Mouse (Mus musculus) kidney, adult 8-10 months (tissue): ENCODE results near the gene Ptpn1.

ENCODE experiments used
- DNase-seq, 2 experiments: peaks; one replicate each; pipeline ENCODE4 v3.0.0; 2022

Gene Ptpn1

GRCm38 (mm10) chr2:167931985-167932726, at the start of gene Ptpn1:
Ptpn1 (plus strand) TSS chr2:167932057.
- DNase-seq, result peak; percentile 98

DNA sequence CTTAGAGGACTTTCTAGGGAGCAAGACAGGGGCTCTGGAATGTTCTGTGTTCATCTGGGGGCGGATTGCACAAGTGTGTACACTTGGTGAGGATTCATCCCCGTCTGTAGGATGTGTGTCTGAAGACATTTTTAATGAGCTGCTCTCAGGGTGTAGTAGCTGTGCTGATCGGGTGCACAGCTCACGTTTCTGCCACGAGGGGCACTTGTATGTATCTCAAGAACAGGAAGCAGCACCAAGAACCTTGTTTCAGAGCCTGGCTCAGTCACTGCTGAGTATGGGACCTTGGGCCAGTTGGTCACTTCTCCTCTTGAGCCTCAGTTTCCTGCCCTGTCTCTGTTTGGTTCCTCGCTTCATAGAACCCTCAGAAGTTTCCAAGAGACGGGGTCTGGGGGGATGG, 45.4 kb upstream of the Ptpn1 start:
- DNase-seq, result no peak

DNA sequence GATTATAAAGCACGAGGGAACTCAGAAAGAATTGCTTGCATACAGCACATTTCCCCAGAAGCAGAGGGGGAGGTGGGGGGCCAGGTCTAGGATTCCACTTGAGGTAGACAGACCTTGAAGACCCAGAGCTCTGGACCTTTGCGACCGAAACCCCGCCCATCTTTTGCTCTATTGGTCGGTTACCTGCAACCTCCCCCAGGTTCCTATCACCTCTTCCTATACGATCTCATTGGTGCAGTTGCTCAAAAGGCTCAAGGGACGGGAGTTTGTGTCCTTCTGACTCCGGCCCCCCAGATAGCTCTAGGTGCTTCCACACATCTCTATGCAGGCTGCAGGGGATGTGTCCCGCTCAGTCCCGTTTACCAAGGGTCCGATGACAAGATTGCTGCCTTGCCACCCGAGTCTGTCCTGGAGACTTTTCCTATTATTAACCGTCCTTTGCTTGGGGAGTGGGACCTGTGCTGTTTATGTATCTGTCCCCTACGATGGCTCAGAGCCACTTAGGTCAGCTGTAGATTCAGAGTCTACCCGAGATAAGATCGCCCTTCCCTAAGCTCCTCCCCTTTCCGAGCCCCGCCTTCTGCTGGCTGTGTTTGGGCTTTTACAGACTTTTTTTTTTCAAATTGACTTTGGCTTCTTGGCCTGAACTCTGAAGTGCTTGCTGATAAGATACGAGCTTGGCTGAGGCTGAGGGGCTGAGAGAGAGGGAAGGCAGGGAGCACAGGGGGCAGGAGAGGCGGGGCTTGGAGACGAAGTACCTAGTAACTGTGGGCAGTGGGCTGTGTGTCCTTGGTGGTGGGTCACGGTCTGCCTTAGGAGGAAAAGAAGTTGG, 44.1 kb upstream of the Ptpn1 start:
- peak; percentile 76 to 77 for DNase-seq

- no peak for DNase-seq
These were observed 43.0 kb upstream of the Ptpn1 start for GRCm38 (mm10) chr2:167888834-167889233.

DNA sequence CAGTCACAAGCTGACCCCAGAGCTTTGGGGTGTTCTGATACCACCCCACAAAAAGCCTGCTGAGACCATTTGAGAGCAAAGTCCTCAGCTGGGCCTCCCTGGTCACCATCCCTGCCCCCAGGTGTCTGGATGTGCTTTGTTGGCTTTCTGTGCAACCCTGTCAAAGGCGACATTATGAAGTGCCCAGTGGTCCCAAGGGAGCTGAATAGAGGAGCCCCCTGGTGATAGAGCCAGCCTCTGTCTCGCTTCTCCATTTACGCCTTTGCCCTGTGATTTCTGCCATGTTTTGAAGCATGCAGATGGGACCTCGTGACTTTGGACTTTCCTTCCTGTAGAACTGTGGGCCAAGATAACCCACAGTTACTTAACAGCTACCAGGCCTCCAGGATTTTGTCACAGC, 42.0 kb upstream of the Ptpn1 start:
- no peak for DNase-seq

DNA sequence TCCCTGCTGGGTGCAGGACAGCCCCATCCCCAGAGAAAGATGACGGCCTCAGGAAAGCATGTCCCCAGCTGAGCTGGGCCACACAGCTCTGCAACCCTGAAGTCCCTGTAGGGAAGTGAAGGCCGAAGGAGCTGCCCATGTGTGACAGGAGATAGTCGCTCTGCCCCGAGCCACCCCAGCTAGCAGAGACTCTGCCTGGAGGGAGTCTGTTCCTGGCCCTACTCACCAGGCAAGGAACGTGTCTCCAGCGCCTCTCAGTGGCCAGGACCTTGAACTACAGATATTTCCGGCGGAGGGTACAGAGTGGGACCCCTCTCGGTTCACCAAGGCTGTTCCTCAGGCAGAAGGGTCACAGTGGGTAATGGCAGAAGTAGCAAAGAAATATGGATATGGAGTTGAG, 39.9 kb upstream of the Ptpn1 start:
- DNase-seq, result peak; percentile 41 to 62

GRCm38 (mm10) chr2:167893680-167894079, 38.2 kb upstream of the Ptpn1 start:
- DNase-seq, result no peak

DNA sequence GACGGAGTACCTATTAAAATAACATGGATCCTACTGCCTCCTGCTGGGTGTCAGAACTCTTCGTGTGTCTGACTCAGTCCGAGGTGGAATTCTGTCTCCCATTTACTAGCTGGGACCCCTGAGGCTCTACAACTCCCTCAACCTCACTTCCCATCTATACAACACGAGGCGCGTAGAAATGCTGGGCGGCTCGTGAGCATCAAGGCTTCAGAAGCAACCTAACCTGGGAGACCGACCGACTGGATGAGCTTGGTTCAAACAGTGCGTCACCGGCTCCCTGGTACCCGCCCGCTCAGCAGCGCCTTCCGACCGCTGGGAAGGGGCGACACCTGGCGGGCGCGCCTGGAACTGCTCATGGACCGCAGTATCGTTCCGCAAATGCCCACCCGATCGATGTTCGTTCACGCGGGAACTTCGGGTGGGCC, 36.9 kb upstream of the Ptpn1 start:
- DNase-seq, result peak; percentile 63 to 83

DNA sequence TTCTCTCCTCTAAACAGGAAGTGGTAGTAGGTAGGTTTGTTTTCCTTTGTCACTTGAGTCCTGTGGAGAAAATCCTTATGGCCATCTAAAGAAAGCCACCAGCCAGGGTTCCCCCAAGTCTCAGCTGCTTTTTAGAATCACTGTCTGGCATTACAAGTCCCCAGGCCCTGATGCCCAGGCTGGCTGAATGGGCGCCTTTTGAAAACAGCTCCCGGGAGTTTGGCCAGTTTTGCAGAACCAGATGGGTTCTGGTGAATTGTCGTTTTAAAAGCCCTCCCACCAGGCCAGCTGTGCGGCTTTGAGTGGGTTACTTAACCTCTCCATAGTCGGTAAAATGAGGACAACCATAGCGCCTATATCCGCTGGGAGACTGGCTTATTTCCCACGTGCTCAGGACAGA, 34.0 kb upstream of the Ptpn1 start:
- DNase-seq, result no peak

- DNase-seq, result no peak
These were observed 31.9 kb upstream of the Ptpn1 start for GRCm38 (mm10) chr2:167899989-167900421.

DNA sequence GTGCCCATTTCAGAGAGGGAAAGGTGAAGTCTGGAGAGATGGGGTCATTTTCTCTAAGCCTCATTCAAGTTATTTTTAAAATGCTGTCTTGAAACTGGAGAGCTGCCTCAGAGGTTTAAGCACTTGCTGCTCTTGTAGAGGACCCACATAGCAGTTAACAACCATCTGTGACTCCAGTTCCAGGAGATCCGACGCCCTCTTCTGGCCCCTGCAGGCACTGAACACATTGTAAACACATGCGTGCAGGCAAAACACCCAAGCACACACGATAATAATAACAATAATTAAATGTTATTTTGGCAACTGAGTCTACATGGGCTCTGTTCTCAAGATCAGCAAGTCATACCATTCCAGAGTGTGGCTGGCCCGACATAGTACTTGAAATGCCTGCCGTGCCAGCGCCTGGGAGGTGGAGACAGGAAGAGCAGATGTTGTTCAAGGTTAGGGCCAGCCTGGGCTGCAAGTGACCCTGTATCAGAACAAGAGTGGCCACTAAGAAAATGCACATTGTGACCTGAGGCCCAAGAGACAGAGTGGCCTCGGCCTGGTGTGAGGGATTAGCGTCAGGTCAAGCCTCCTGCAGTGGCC, 29.6 kb upstream of the Ptpn1 start:
- no peak for DNase-seq

- DNase-seq, result no peak
These were observed 28.5 kb upstream of the Ptpn1 start for GRCm38 (mm10) chr2:167903242-167903952.

DNA sequence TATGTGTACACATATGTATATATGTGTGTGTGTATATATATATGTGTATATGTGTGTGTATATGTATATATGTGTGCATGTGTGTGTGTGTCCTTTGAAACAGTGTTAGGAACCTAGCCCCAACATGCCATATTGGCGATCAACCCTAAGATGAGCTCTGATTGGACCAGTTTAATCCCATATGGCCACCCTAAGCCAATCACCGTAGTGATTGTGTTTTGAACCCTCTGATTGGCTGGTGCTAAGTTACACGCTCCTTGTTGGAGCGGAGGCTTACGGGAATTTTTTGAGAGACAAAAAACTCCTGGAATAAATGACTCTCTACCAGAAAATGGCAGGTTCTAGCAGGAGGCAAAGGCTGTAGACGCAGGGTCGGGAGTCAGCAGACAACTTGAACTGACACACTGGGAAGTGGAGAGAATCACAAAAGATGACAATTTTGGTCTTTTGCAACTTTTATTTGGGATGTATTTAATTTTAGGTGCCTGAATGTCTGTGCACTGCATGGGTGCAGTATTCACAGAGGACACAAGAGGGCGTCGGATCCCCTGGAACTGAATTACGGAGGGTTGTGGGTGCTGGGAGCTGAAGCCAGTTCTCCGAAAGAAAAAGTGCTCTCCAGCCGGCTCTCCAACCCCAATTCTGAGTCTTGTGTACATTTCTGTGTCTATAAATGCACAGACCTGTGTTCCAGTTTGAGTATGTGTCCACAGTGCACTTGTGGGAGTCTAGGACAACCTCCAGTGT, 27.1 kb upstream of the Ptpn1 start:
- no peak for DNase-seq

DNA sequence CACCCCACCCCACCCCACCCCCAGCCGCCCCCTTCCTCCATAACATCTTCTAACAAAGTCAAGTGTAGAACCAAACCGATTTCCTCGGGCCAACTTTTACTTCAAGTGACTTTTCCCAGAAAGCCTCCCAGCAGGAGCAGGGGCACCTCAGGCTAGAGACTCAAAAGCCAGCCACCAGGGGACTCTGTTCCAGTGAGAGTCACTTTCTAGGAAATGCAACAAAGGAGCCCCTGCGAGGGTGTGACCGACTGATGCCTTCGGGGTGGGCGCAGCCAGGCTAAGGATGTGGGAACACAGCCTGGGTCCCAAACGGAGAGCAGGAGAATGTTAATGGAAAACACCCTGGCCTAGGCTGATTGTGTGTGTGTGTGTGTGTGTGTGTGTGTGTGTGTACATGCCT, 26.3 kb upstream of the Ptpn1 start:
- DNase-seq, result no peak

DNA sequence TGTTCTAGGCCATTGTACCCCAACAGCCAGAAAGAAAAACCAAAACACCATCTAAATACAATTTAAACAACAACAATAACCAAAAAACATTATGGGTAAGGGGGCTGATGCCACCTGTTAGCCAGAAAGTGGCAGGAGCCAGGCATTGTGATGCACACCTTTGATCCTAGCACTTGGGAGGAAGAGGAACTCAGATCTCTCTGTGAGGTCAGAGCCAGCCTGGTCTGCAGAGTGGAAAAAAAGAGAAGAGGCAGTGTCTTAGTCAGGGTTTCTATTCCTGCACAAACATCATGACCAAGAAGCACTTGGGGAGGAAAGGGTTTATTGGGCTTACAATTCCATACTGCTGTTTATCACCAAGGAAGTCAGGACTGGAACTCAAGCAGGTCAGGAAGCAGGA, 25.1 kb upstream of the Ptpn1 start:
- DNase-seq, result no peak

DNA sequence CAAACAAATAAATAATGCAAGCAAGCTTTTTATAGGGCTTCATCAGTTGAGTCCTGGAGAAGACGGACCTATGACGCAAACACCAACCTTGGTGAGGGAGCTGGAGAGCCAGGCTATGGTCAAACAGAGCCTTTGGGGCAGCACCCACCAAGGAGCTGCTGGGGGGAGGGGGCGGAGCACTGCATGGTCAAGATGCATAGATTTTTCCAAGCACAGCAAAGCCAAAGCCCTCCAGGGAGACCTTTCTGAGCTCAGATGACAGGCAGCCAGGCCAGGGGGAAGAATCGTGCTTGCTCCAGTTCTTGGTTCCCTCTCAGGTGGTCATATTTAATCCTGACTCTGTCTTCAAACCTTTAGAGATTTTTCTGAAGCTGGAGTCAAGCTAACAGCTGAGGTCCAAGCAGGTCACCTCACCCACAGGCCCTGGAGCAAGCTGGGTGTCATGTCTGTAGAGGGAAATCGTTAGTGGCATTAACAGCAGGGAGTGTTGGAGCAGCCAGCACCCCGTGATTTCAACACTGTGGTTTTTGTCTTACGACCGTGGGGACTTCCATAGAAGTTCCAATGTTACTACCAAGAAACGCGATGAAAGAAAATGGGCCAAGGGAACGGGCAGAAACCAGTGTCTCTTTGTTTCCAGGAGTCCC, 22.2 kb upstream of the Ptpn1 start:
- DNase-seq, result no peak

DNA sequence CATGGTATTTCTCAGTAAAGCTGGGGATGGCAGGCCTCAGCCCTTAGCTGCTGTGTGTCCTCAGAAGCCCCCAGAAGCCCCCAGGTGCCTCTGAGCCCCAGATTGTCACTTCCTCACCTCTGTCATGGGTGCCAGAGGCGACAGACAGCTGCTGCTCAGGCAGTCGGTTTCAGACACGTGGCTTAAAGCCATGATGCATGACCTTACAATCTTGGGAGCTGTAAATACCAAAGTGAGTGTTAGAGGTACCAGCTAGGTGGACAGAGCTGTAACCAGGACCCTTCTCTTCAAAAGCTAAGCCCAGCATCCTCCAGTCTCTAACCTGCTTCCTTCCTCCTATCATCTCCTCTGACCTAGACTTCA, 21.7 kb upstream of the Ptpn1 start:
- no peak for DNase-seq

GRCm38 (mm10) chr2:167911511-167911910, 20.3 kb upstream of the Ptpn1 start:
- DNase-seq, result no peak

DNA sequence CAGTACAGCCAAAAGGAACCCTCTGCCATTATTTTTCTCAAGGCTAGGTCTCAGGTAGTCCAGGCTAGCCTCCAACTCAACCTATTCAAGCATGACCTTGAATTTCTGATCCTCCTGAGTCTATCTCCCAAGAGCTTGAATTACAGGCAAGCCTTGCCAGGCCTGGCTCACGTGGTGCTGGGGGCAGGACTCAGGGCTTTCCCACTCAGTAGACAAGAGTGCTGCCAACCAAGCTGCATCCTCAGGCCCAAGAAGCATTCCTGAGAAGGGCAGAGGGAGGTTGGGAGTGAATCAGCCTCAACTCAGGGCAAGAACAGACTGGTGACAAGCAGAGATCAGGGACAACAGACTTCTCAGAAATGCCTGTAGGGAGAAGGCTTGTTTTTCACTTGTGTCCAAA, 12.8 kb upstream of the Ptpn1 start:
- no peak for DNase-seq

DNA sequence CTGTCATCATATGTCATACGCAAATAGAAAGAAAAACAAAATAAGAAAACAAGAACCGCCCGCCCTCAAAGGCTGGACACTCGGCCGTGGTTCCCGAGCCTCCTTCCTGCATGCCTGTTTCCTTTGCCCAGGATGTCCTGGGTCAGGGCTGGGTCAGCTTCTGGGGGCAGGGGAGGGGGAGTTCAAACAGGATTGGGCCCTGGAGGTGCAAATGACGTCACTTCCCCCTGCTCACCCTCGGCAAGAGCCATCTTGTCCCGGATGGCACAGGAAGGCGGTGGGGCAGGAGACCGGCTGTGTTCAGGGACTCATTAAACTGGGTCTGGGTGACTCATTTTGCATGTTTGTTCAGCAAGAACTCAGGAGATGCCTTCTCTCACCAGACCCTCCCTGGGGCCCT, 11.8 kb upstream of the Ptpn1 start:
- DNase-seq, result peak in 1 of 2 experiments; percentile 43

DNA sequence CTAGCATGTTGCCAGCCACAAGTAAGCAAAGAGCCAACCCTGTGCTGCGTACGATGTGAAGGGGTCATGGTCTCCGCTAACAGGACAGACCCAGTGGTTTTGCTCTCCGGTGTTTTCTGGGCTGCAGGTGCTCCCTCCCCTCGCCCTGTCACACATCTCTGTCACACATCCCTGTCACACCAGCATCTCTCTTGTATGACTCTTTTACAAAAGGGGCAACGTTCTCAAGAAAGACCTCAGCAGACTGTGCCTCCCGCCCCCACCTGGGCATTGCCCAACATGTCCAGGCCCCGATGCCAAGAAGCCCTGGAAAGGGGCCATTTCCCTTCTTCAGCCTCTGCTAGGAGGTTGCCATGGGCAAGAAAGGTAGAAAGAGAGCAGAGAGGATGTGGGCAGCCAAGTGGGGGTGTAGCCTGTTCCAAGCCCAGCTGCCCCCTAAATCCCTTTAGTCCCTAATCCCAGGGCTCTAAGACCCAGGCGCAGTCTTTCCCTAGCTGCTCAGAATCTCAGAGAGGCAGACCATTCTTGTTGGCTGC, 10.8 kb upstream of the Ptpn1 start:
- DNase-seq, result no peak

DNA sequence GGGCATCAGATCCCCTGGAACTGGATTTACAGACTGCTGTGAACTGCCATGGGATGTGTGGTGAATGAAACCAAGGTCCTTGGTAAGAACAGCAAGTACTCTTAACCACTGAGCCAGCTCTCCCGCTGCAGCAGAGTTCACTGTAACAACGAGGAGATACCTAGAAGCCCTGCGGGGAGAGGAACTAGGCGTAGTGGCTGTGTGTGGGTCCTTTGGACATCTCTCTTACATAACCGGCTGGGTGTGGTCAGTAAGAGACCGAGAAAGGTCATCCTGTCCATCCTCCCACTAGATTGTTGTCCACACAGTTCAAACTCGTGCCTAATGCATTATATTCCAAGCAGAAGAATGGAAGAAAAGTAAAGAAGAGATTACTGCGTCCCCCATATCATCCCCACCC, 10.0 kb upstream of the Ptpn1 start:
- no peak for DNase-seq
